In genomic region chr14:21048879-21049278, GRCm38 (mm10) we compare ENCODE assay signal across 8 mouse cellular contexts. TPM values are rescaled to one million over a fixed set of nuclear protein-coding genes. Genes with fewer than 3 reads are reported as not detected.
DNase-seq lines count a peak whose midpoint lies in the region; ATAC-seq and TF ChIP-seq lines count a peak whose summit lies in the region.

No protein-coding gene starts in this region.

- no peaks in the 10 kb centered on the region for H3K9me3 ChIP-seq in heart, embryonic 12.5 days (replicated peaks)
- no peaks in the 10 kb centered on the region for H3K9me3 ChIP-seq in E14TG2a.4 (ENCODE audit: low read length)
- peaks cover 3% of the 10 kb centered on the region for H3K9me3 ChIP-seq in liver, embryonic 14.5 days (ENCODE audit: control insufficient read depth, low read length)
- no peaks in the 10 kb centered on the region for H3K9me3 ChIP-seq in forebrain, embryonic 16.5 days (ENCODE audit: control insufficient read depth, low read length)

- ATAC-seq in heart, embryonic 12.5 days (ENCODE audit: insufficient number of reproducible peaks, low FRiP score), result no peak
- no peak for ATAC-seq in liver, embryonic 14.5 days (ENCODE audit: insufficient read depth)
- no peak for ATAC-seq in monocyte, adult 5-6 weeks (replicated peaks; ENCODE audit: insufficient number of reproducible peaks, low FRiP score, low TSS enrichment, poor library complexity, severe bottlenecking)
- ATAC-seq in forebrain, embryonic 16.5 days, result no peak

- peak; percentile 48 for DNase-seq in heart, adult 8-10 months (ENCODE audit: low spot score)
- peak; percentile 43 for DNase-seq in c-Kit-positive CD71-negative TER-119-negative erythroid progenitor cells, embryonic 14.5 days (ENCODE audit: low read depth)
- no peak for DNase-seq in liver, embryonic 14.5 days (ENCODE audit: low read depth in 3 of 3, low spot score in 3 of 3)
- DNase-seq in testis, postnatal 10 days (ENCODE audit: low spot score), result peak; percentile 65

- peak; percentile 82 for TF ChIP-seq CTCF in E14TG2a.4 (conservative IDR thresholded peaks at IDR 0.05; ENCODE audit: low read length)
- TF ChIP-seq CTCF in liver, embryonic 14.5 days (IDR thresholded peaks at IDR 0.05; ENCODE audit: low read depth), result peak; percentile 68

- H3K4me1 ChIP-seq in heart, embryonic 12.5 days (replicated peaks), result peaks cover 19% of the 10 kb centered on the region
- H3K4me1 ChIP-seq in E14TG2a.4 (replicated peaks; ENCODE audit: low read depth, low read length), result peaks cover 43% of the 10 kb centered on the region
- peaks cover 3 to 8% of the 10 kb centered on the region in 2 experiments for H3K4me1 ChIP-seq in liver, embryonic 14.5 days (replicated peaks; ENCODE audit: control insufficient read depth in 2 of 2, insufficient read depth in 2 of 2, low read length in 1 of 2)
- H3K4me1 ChIP-seq in forebrain, embryonic 16.5 days (replicated peaks; ENCODE audit: control insufficient read depth, insufficient read depth, low read length), result peaks cover 11% of the 10 kb centered on the region

- H3K4me2 ChIP-seq in heart, embryonic 12.5 days, result no peak overlapping the region
- no peak overlapping the region for H3K4me2 ChIP-seq in liver, embryonic 14.5 days (ENCODE audit: low read depth)
- no peak overlapping the region for H3K4me2 ChIP-seq in forebrain, embryonic 16.5 days (ENCODE audit: low read length)

- no peak overlapping the region for H3K9ac ChIP-seq in heart, embryonic 12.5 days
- no peak overlapping the region for H3K9ac ChIP-seq in liver, embryonic 14.5 days (replicated peaks)
- no peak overlapping the region for H3K9ac ChIP-seq in forebrain, embryonic 16.5 days (replicated peaks; ENCODE audit: low read depth, low read length)

- H3K27me3 ChIP-seq in heart, embryonic 12.5 days (replicated peaks), result no peaks in the 10 kb centered on the region
- H3K27me3 ChIP-seq in E14TG2a.4 (ENCODE audit: insufficient read depth, low read length), result no peaks in the 10 kb centered on the region
- no peaks in the 10 kb centered on the region for H3K27me3 ChIP-seq in liver, embryonic 14.5 days (ENCODE audit: control insufficient read depth, insufficient read depth, low read length)
- no peaks in the 10 kb centered on the region for H3K27me3 ChIP-seq in forebrain, embryonic 16.5 days (replicated peaks; ENCODE audit: control insufficient read depth, insufficient read depth, low read length)

- peaks cover 7% of the 10 kb centered on the region for H3K36me3 ChIP-seq in heart, embryonic 12.5 days
- peaks cover 30% of the 10 kb centered on the region for H3K36me3 ChIP-seq in E14TG2a.4 (ENCODE audit: insufficient read depth, low read length)
- H3K36me3 ChIP-seq in liver, embryonic 14.5 days (replicated peaks; ENCODE audit: control insufficient read depth, insufficient read depth, low read depth), result no peaks in the 10 kb centered on the region
- H3K36me3 ChIP-seq in forebrain, embryonic 16.5 days (ENCODE audit: control insufficient read depth, insufficient read depth), result peaks cover 2% of the 10 kb centered on the region; the same call in 1 of the 2 replicates

- TF ChIP-seq EP300 in liver, embryonic 14.5 days (IDR thresholded peaks at IDR 0.05; ENCODE audit: low read depth), result no peak

- no peak overlapping the region for H3K4me3 ChIP-seq in heart, embryonic 12.5 days
- H3K4me3 ChIP-seq in E14TG2a.4 (replicated peaks; ENCODE audit: low read length), result no peak overlapping the region
- no peak overlapping the region for H3K4me3 ChIP-seq in liver, embryonic 14.5 days (ENCODE audit: insufficient read depth in 1 of 2, low read depth in 2 of 2, low read length in 2 of 2)
- H3K4me3 ChIP-seq in forebrain, embryonic 16.5 days (replicated peaks; ENCODE audit: low read length), result no peak overlapping the region

- no peak overlapping the region for H3K27ac ChIP-seq in heart, embryonic 12.5 days (ENCODE audit: poor library complexity, severe bottlenecking)
- H3K27ac ChIP-seq in liver, embryonic 14.5 days, result no peak overlapping the region
- no peak overlapping the region for H3K27ac ChIP-seq in forebrain, embryonic 16.5 days (ENCODE audit: low read length)

RNA-seq across cellular contexts. Expression of gene Ap3m1, which starts 3.4 kb away (rescaled TPM):
- total RNA-seq in heart, adult 8-10 months (2022), result 10 to 100 TPM; 50.5 to 59.8 (median 57.0) TPM
- polyA plus RNA-seq in heart, embryonic 12.5 days (2016; fragmentation: Nextera tagmentation; extraction: Ambion mirVana), result 71.5 and 75.4 TPM in 2 replicates
- 11.7 and 22.3 TPM in 2 replicates for polyA plus RNA-seq in liver, embryonic 14.5 days (2012; rRNA removed)
- polyA plus RNA-seq in liver, embryonic 14.5 days (2014; fragmentation: Nextera tagmentation; extraction: Ambion mirVana), result 40.4 and 41.4 TPM in 2 replicates
- 22.6 to 57.8 TPM (median 41.4 TPM) in 3 replicates for total RNA-seq in monocyte, adult 5-6 weeks (2017)
- polyA plus RNA-seq in forebrain, embryonic 16.5 days (2015; fragmentation: Nextera tagmentation; extraction: Ambion mirVana), result 101 and 109 TPM in 2 replicates

RNA-seq across cellular contexts. Expression of gene Adk, which starts 3.5 kb away (rescaled TPM):
- total RNA-seq in heart, adult 8-10 months (2022), result 100 to 1,000 TPM; 233 to 260 (median 250) TPM
- 257 and 273 TPM in 2 replicates for polyA plus RNA-seq in heart, embryonic 12.5 days (2016; fragmentation: Nextera tagmentation; extraction: Ambion mirVana)
- polyA plus RNA-seq in liver, embryonic 14.5 days (2012; rRNA removed), result 43.2 and 56.9 TPM in 2 replicates
- polyA plus RNA-seq in liver, embryonic 14.5 days (2014; fragmentation: Nextera tagmentation; extraction: Ambion mirVana), result 172 and 180 TPM in 2 replicates
- 17.1 to 47.3 TPM (median 39.0 TPM) in 3 replicates for total RNA-seq in monocyte, adult 5-6 weeks (2017)
- 71.9 and 82.3 TPM in 2 replicates for polyA plus RNA-seq in forebrain, embryonic 16.5 days (2015; fragmentation: Nextera tagmentation; extraction: Ambion mirVana)

Comparison
In these comparisons a context has a peak if more than half of its experiments do, and no peak if none do; other contexts are left out.
1. DNase-seq: peak in heart, adult 8-10 months (single experiment), c-Kit-positive CD71-negative TER-119-negative erythroid progenitor cells, embryonic 14.5 days (single experiment) and testis, postnatal 10 days (single experiment); none in liver, embryonic 14.5 days (0 of 3).